35 mouse cellular contexts compared by ENCODE assay signal in the genomic region with DNA sequence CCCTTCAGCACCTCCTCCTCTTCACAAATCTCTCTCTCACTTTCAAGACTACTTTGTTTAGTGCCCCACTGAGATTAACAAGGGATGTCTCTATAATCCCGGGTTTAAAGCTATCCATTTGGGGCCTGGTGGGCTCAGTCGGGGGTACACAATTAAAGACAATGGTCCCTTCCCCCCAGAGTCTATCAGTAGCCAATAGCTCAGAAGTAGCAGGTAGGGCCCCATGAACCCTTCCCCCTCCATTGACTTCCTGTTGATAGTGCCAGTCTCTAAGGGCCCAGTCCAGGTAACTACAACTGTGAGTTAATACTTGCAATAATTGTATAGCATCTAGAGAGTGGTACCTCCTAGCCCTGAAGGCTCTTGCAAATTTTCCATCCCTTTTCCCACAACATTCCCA. TPM values are rescaled to one million over a fixed set of nuclear protein-coding genes. Genes with fewer than 3 reads are reported as not detected.
DNase-seq lines count a peak whose midpoint lies in the region; ATAC-seq lines count a peak whose summit lies in the region.
"Had no signal": no experiment of that assay in that cellular context is flagged by ENCODE, and none has a peak within 500 bp of the region (broad histone marks: within the 10 kb centered on the region; RNA-seq: fewer than 3 reads in every experiment).

No protein-coding gene starts in this region.

- WGBS in hindbrain, embryonic 11.5 days, result 10% methylated on average over 2 of the region's 2 CpGs
- 17% methylated on average over 2 of the region's 2 CpGs for WGBS in hindbrain, embryonic 14.5 days
- whole genome bisulfite sequencing in forebrain, embryonic 14.5 days, result 17% methylated on average over 2 of the region's 2 CpGs

- DNase-seq in hindbrain, embryonic 11.5 days (ENCODE audit: low spot score), result no peak
- no peak for DNase-seq in hindbrain, embryonic 14.5 days (ENCODE audit: low spot score)
- peak; percentile 32 for DNase-seq in CD4-positive, CD25-positive, alpha-beta regulatory T cell, adult 2 months (ENCODE audit: low read depth, low spot score)
- DNase-seq in forebrain, embryonic 14.5 days (ENCODE audit: low spot score), result no peak
- DNase-seq in layer of hippocampus, postnatal 25 days (ENCODE audit: extremely low spot score in 1 of 2, low spot score in 1 of 2), result no peak
- no peak for DNase-seq in gastrocnemius, postnatal 4 days (ENCODE audit: low spot score in 2 of 2)
- DNase-seq: adrenal gland, adult 8-10 months; cerebellum, adult 2 months; cerebellum, postnatal 25 days; gastrocnemius, postnatal 10 days; heart, adult 11 months; heart, postnatal 14 days; kidney, adult 9 months; kidney, postnatal 14 days; lung, postnatal 4 days; right cerebral cortex, adult 18-20 months; right cerebral cortex, postnatal 4 days; thymus, postnatal 25 days had no signal

- no peaks in the 10 kb centered on the region for H3K27me3 ChIP-seq in hindbrain, embryonic 11.5 days (ENCODE audit: control insufficient read depth, insufficient read depth, low read length)
- no peaks in the 10 kb centered on the region for H3K27me3 ChIP-seq in hindbrain, embryonic 14.5 days (ENCODE audit: control insufficient read depth, insufficient read depth, low read length)
- no peaks in the 10 kb centered on the region for H3K27me3 ChIP-seq in forebrain, embryonic 14.5 days (replicated peaks; ENCODE audit: control insufficient read depth, insufficient read depth, low read length)
- H3K27me3 ChIP-seq: heart, embryonic 13.5 days; hindbrain, embryonic 15.5 days; neural tube, embryonic 15.5 days; stomach, embryonic 15.5 days had no signal

- no peak overlapping the region for H3K4me3 ChIP-seq in hindbrain, embryonic 11.5 days (ENCODE audit: low read depth, low read length)
- H3K4me3 ChIP-seq in hindbrain, embryonic 14.5 days (replicated peaks; ENCODE audit: low read length), result no peak overlapping the region
- H3K4me3 ChIP-seq in forebrain, embryonic 14.5 days (ENCODE audit: low read depth, low read length), result no peak overlapping the region
- H3K4me3 ChIP-seq: heart, embryonic 13.5 days; hindbrain, embryonic 15.5 days; limb, embryonic 10.5 days; myocyte; neural tube, embryonic 15.5 days; stomach, embryonic 15.5 days had no signal

- ATAC-seq in hindbrain, embryonic 11.5 days (ENCODE audit: low FRiP score), result peak; percentile 48
- no peak for ATAC-seq in hindbrain, embryonic 14.5 days (ENCODE audit: low FRiP score)
- peak; percentile 74 for ATAC-seq in CD4-positive, CD25-positive, alpha-beta regulatory T cell, adult 4 months
- ATAC-seq in forebrain, embryonic 14.5 days, result peak; percentile 40
- ATAC-seq: intestine, embryonic 16.5 days; Patski had no signal

- peak overlapping the region; percentile 42; the same call in 1 of the 2 replicates for H3K27ac ChIP-seq in hindbrain, embryonic 11.5 days (ENCODE audit: low read depth, low read length)
- no peak overlapping the region for H3K27ac ChIP-seq in hindbrain, embryonic 14.5 days
- no peak overlapping the region for H3K27ac ChIP-seq in forebrain, embryonic 14.5 days (ENCODE audit: low read depth, low read length)
- H3K27ac ChIP-seq: heart, embryonic 13.5 days; hindbrain, embryonic 15.5 days; limb, embryonic 10.5 days; neural tube, embryonic 15.5 days; stomach, embryonic 15.5 days had no signal

- no peaks in the 10 kb centered on the region for H3K36me3 ChIP-seq in hindbrain, embryonic 11.5 days (ENCODE audit: control insufficient read depth, insufficient read depth, low read length)
- H3K36me3 ChIP-seq in hindbrain, embryonic 14.5 days (replicated peaks; ENCODE audit: control insufficient read depth, insufficient read depth), result no peaks in the 10 kb centered on the region
- H3K36me3 ChIP-seq in forebrain, embryonic 14.5 days (ENCODE audit: control insufficient read depth, insufficient read depth, low read length), result no peaks in the 10 kb centered on the region
- H3K36me3 ChIP-seq: G1E; heart, embryonic 13.5 days; hindbrain, embryonic 15.5 days; limb, embryonic 10.5 days; neural tube, embryonic 15.5 days; stomach, embryonic 15.5 days had no signal

- no peaks in the 10 kb centered on the region for H3K9me3 ChIP-seq in hindbrain, embryonic 11.5 days (ENCODE audit: control insufficient read depth, low read length)
- no peaks in the 10 kb centered on the region for H3K9me3 ChIP-seq in hindbrain, embryonic 14.5 days (ENCODE audit: control insufficient read depth, low read length)
- H3K9me3 ChIP-seq in forebrain, embryonic 14.5 days (replicated peaks; ENCODE audit: control insufficient read depth, low read length), result no peaks in the 10 kb centered on the region
- H3K9me3 ChIP-seq: G1E; heart, embryonic 13.5 days; hindbrain, embryonic 15.5 days; limb, embryonic 10.5 days; neural tube, embryonic 15.5 days; stomach, embryonic 15.5 days had no signal

- no peak overlapping the region for H3K9ac ChIP-seq in hindbrain, embryonic 11.5 days (ENCODE audit: low read depth, low read length)
- H3K9ac ChIP-seq in hindbrain, embryonic 14.5 days, result no peak overlapping the region
- H3K9ac ChIP-seq in forebrain, embryonic 14.5 days (ENCODE audit: low read length), result no peak overlapping the region
- H3K9ac ChIP-seq: heart, embryonic 13.5 days; hindbrain, embryonic 15.5 days; neural tube, embryonic 15.5 days; stomach, embryonic 15.5 days had no signal

- H3K4me1 ChIP-seq in hindbrain, embryonic 11.5 days (replicated peaks; ENCODE audit: control insufficient read depth, insufficient read depth, low read length), result no peaks in the 10 kb centered on the region
- no peaks in the 10 kb centered on the region for H3K4me1 ChIP-seq in hindbrain, embryonic 14.5 days (replicated peaks; ENCODE audit: control insufficient read depth, insufficient read depth, low read length)
- H3K4me1 ChIP-seq in forebrain, embryonic 14.5 days (ENCODE audit: control insufficient read depth, insufficient read depth, low read length), result no peaks in the 10 kb centered on the region
- H3K4me1 ChIP-seq: heart, embryonic 13.5 days; hindbrain, embryonic 15.5 days; limb, embryonic 10.5 days; neural tube, embryonic 15.5 days; stomach, embryonic 15.5 days had no signal

- no peak overlapping the region for H3K4me2 ChIP-seq in hindbrain, embryonic 11.5 days (replicated peaks; ENCODE audit: low read depth, low read length)
- no peak overlapping the region for H3K4me2 ChIP-seq in hindbrain, embryonic 14.5 days (replicated peaks)
- no peak overlapping the region for H3K4me2 ChIP-seq in forebrain, embryonic 14.5 days (ENCODE audit: low read length)
- H3K4me2 ChIP-seq: heart, embryonic 13.5 days; hindbrain, embryonic 15.5 days; neural tube, embryonic 15.5 days; stomach, embryonic 15.5 days had no signal

RNA-seq across cellular contexts. Expression of a gene that starts 5.1 kb away (rescaled TPM):
- not detected in 2 replicates for polyA plus RNA-seq in hindbrain, embryonic 11.5 days (2014; fragmentation: Nextera tagmentation; extraction: Ambion mirVana)
- 0.33 and 0.92 TPM in 2 replicates for polyA plus RNA-seq in hindbrain, embryonic 14.5 days (2014; fragmentation: Nextera tagmentation; extraction: Ambion mirVana)
- not detected for polyA plus RNA-seq in CD4-positive, CD25-positive, alpha-beta regulatory T cell, adult 4 months (2017; shearing (Covaris generic))
- 0.46 TPM in 1 of 2 replicates, not detected in the other for polyA plus RNA-seq in forebrain, embryonic 14.5 days (2014; fragmentation: Nextera tagmentation; extraction: Ambion mirVana)
- total RNA-seq in layer of hippocampus, postnatal 25 days (2021), result under 1 TPM; 0.59 to 0.71 TPM
- not detected for total RNA-seq in gastrocnemius, postnatal 4 days (2021)
- total RNA-seq: adrenal gland, adult 8-10 months; G1E; gastrocnemius, postnatal 10 days; heart, postnatal 14 days; layer of hippocampus, postnatal 14 days; liver, adult 2 months; megakaryocyte-erythroid progenitor cell, adult 5-6 weeks had no signal
- polyA plus RNA-seq: C2C12; embryonic facial prominence, embryonic 14.5 days; G1E; limb, embryonic 10.5 days; liver, adult 2 months; lung, embryonic 16.5 days; myocyte had no signal

RNA-seq across cellular contexts. Expression of a gene that starts 35.3 kb away (rescaled TPM):
- 3.9 and 4.9 TPM in 2 replicates for polyA plus RNA-seq in hindbrain, embryonic 11.5 days (2014; fragmentation: Nextera tagmentation; extraction: Ambion mirVana)
- not detected in 2 replicates for polyA plus RNA-seq in hindbrain, embryonic 14.5 days (2014; fragmentation: Nextera tagmentation; extraction: Ambion mirVana)
- polyA plus RNA-seq in CD4-positive, CD25-positive, alpha-beta regulatory T cell, adult 4 months (2017; shearing (Covaris generic)), result 10 to 100 TPM; 43.6 to 47.9 TPM
- polyA plus RNA-seq in forebrain, embryonic 14.5 days (2014; fragmentation: Nextera tagmentation; extraction: Ambion mirVana), result 0.11 and 0.19 TPM in 2 replicates
- total RNA-seq in layer of hippocampus, postnatal 25 days (2021), result not detected
- under 1 TPM; 0.27 to 0.54 TPM for total RNA-seq in gastrocnemius, postnatal 4 days (2021)
- total RNA-seq: heart, postnatal 14 days; layer of hippocampus, adult 18-20 months; layer of hippocampus, postnatal 14 days had no signal
- polyA plus RNA-seq: cerebellum, adult 2 months; liver, adult 2 months; myocyte; neural tube, embryonic 15.5 days; Patski had no signal
